Mouse (Mus musculus): Measurements from ENCODE around the gene Sorbs1. TPM values are rescaled to one million over a fixed set of nuclear protein-coding genes. Genes with fewer than 3 reads are reported as not detected.

The Sorbs1 gene
- 10 to 100 TPM; 23.1 to 23.2 TPM for polyA plus RNA-seq (2017; shearing (Covaris generic))

GRCm38 (mm10) chr19:40513632-40514078, at the start of gene Sorbs1:
Gene Sorbs1, minus strand, starts transcription at chr19:40513779.

DNA sequence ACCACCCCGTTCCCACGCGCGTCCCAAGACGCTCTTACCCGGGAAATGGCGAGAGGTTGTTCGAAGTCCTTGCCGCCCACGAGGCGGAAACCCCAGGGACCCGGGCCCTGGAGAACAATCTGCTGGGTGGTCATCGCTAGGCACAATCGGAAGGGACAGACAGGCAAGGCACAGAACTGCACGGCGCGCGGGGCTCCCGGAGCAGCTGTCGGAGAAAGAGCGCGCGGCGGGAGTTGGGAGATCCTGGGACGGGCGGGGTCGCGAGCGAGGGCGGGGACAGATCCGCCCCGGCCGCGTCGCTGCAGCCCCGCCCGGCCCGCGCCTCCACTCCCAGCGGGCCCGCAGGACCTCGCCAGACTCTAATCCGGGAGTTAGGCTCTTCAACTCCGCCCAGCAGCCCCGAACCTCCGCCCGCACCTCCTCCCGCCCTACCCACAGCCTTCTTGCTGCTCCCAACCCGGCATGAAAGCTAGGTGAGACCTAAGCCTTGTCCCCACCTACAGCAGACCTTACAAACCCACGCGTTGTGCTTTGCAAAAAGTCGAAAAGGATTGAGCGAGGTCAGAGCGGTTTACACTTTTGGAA, 242.2 kb downstream of the Sorbs1 start, which contains the start of gene Pdlim1:
Gene Pdlim1 (minus strand): TSS at position 535 of the 585 bp plus-strand sequence.

Other genes starting within 250 kb of the Sorbs1 start
- 100 to 1,000 TPM; 173 to 272 TPM for gene Pdlim1, start 241.9 kb downstream of the Sorbs1 start, polyA plus RNA-seq (2017; shearing (Covaris generic))
- 10 to 100 TPM; 79.7 to 83.0 TPM for gene Aldh18a1, start 74.7 kb upstream of the Sorbs1 start, polyA plus RNA-seq (2017; shearing (Covaris generic))
- gene Tctn3, start 98.5 kb upstream of the Sorbs1 start, polyA plus RNA-seq (2017; shearing (Covaris generic)), result 10 to 100 TPM in 1 of 2 experiments, 1 to 10 TPM in 1; 6.3 to 11.9 TPM
- 10 to 100 TPM; 50.9 to 71.2 TPM for gene Entpd1, start 98.6 kb upstream of the Sorbs1 start, polyA plus RNA-seq (2017; shearing (Covaris generic))
- gene Cc2d2b, start 235.0 kb upstream of the Sorbs1 start, polyA plus RNA-seq (2017; shearing (Covaris generic)), result 1 to 10 TPM in 1 of 2 experiments, under 1 TPM in 1; 0.57 to 1.2 TPM